Mouse (Mus musculus): Measurements from ENCODE around the gene Sorcs1. TPM values are rescaled to one million over a fixed set of nuclear protein-coding genes. Genes with fewer than 3 reads are reported as not detected.

The Sorcs1 gene
- polyA plus RNA-seq, 1 experiment from 2014 or later: 2.7 TPM

GRCm38 (mm10) chr19:50395731-50396130, 282.7 kb downstream of the Sorcs1 start:
- H3K4me1 ChIP-seq (ENCODE audit: insufficient read depth, low read length): no peaks in the 10 kb centered on the region
- H3K4me2 ChIP-seq (replicated peaks; ENCODE audit: low read depth, low read length): no peak overlapping the region
- no peak for ATAC-seq (ENCODE audit: low FRiP score, low TSS enrichment)
- no peak overlapping the region for H3K9ac ChIP-seq (replicated peaks; ENCODE audit: low read length)
- 87% methylated on average over 6 of the region's 6 CpGs for WGBS
- no peaks in the 10 kb centered on the region for H3K36me3 ChIP-seq (ENCODE audit: insufficient read depth, low read length)
- no peaks in the 10 kb centered on the region for H3K9me3 ChIP-seq (ENCODE audit: low read length)
- no peak overlapping the region for H3K4me3 ChIP-seq (ENCODE audit: low read length)
- no peaks in the 10 kb centered on the region for H3K27me3 ChIP-seq (ENCODE audit: insufficient read depth, low read length)
- no peak overlapping the region for H3K27ac ChIP-seq (ENCODE audit: low read length)

- no peaks in the 10 kb centered on the region for H3K4me1 ChIP-seq (ENCODE audit: insufficient read depth, low read length)
- H3K4me2 ChIP-seq (replicated peaks; ENCODE audit: low read depth, low read length): no peak overlapping the region
- WGBS: 87% methylated on average over 5 of the region's 5 CpGs
- H3K36me3 ChIP-seq (ENCODE audit: insufficient read depth, low read length): no peaks in the 10 kb centered on the region
- H3K4me3 ChIP-seq (ENCODE audit: low read length): no peak overlapping the region
- no peaks in the 10 kb centered on the region for H3K9me3 ChIP-seq (ENCODE audit: low read length)
- H3K9ac ChIP-seq (replicated peaks; ENCODE audit: low read length): no peak overlapping the region
- ATAC-seq (ENCODE audit: low FRiP score, low TSS enrichment): no peak
- no peak overlapping the region for H3K27ac ChIP-seq (ENCODE audit: low read length)
- no peaks in the 10 kb centered on the region for H3K27me3 ChIP-seq (ENCODE audit: insufficient read depth, low read length)
Observed at GRCm38 (mm10) chr19:50394101-50394500, 284.3 kb downstream of the Sorcs1 start.

- Histone ChIP-seq H3K27me3 (ENCODE audit: insufficient read depth, low read length) (no peaks in the 10 kb centered on the region), H3K4me2 (replicated peaks; ENCODE audit: low read depth, low read length) (no peak overlapping the region), H3K4me3 (ENCODE audit: low read length) (no peak overlapping the region), H3K27ac (ENCODE audit: low read length) (no peak overlapping the region), H3K9me3 (ENCODE audit: low read length) (peaks cover 4% of the 10 kb centered on the region), H3K4me1 (ENCODE audit: insufficient read depth, low read length) (no peaks in the 10 kb centered on the region), H3K9ac (replicated peaks; ENCODE audit: low read length) (no peak overlapping the region), H3K36me3 (ENCODE audit: insufficient read depth, low read length) (no peaks in the 10 kb centered on the region)
- 72% methylated on average over 9 of the region's 9 CpGs for WGBS
- ATAC-seq (ENCODE audit: low FRiP score, low TSS enrichment): no peak
Observed at GRCm38 (mm10) chr19:50389925-50390552, 288.4 kb downstream of the Sorcs1 start.

GRCm38 (mm10) chr19:50378901-50379300, 299.5 kb downstream of the Sorcs1 start:
- Histone ChIP-seq H3K4me2 (replicated peaks; ENCODE audit: low read depth, low read length) (no peak overlapping the region), H3K9me3 (ENCODE audit: low read length) (no peaks in the 10 kb centered on the region), H3K27ac (ENCODE audit: low read length) (no peak overlapping the region), H3K36me3 (ENCODE audit: insufficient read depth, low read length) (no peaks in the 10 kb centered on the region), H3K27me3 (ENCODE audit: insufficient read depth, low read length) (no peaks in the 10 kb centered on the region), H3K4me1 (ENCODE audit: insufficient read depth, low read length) (0 out of 2 replicates have a peak, but pooled peaks cover 4% of the 10 kb centered on the region), H3K4me3 (ENCODE audit: low read length) (no peak overlapping the region), H3K9ac (replicated peaks; ENCODE audit: low read length) (no peak overlapping the region)
- no peak for ATAC-seq (ENCODE audit: low FRiP score, low TSS enrichment)
- 78% methylated on average over 5 of the region's 5 CpGs for WGBS

- H3K27me3 ChIP-seq (ENCODE audit: insufficient read depth, low read length): no peaks in the 10 kb centered on the region
- peak overlapping the region; percentile 30; the same call in 1 of the 2 replicates for H3K4me2 ChIP-seq (replicated peaks; ENCODE audit: low read depth, low read length)
- H3K36me3 ChIP-seq (ENCODE audit: insufficient read depth, low read length): no peaks in the 10 kb centered on the region
- no peak overlapping the region for H3K4me3 ChIP-seq (ENCODE audit: low read length)
- 0 out of 2 replicates have a peak, but pooled peaks cover 4% of the 10 kb centered on the region for H3K4me1 ChIP-seq (ENCODE audit: insufficient read depth, low read length)
- 50% methylated on average over 10 of the region's 10 CpGs for WGBS
- H3K27ac ChIP-seq (ENCODE audit: low read length): no peak overlapping the region
- H3K9ac ChIP-seq (replicated peaks; ENCODE audit: low read length): no peak overlapping the region
- no peak for ATAC-seq (ENCODE audit: low FRiP score, low TSS enrichment)
- H3K9me3 ChIP-seq (ENCODE audit: low read length): no peaks in the 10 kb centered on the region
Observed at GRCm38 (mm10) chr19:50374751-50375150, 303.7 kb downstream of the Sorcs1 start.

GRCm38 (mm10) chr19:50366446-50366845, 312.0 kb downstream of the Sorcs1 start:
- no peak overlapping the region for H3K27ac ChIP-seq (ENCODE audit: low read length)
- no peaks in the 10 kb centered on the region for H3K27me3 ChIP-seq (ENCODE audit: insufficient read depth, low read length)
- WGBS: 78% methylated on average over 3 of the region's 3 CpGs
- H3K9ac ChIP-seq (replicated peaks; ENCODE audit: low read length): no peak overlapping the region
- H3K9me3 ChIP-seq (ENCODE audit: low read length): no peaks in the 10 kb centered on the region
- no peak overlapping the region for H3K4me2 ChIP-seq (replicated peaks; ENCODE audit: low read depth, low read length)
- ATAC-seq (ENCODE audit: low FRiP score, low TSS enrichment): no peak
- no peak overlapping the region for H3K4me3 ChIP-seq (ENCODE audit: low read length)
- no peaks in the 10 kb centered on the region for H3K36me3 ChIP-seq (ENCODE audit: insufficient read depth, low read length)
- H3K4me1 ChIP-seq (ENCODE audit: insufficient read depth, low read length): no peaks in the 10 kb centered on the region

GRCm38 (mm10) chr19:50362655-50363500, 315.6 kb downstream of the Sorcs1 start:
- Histone ChIP-seq H3K4me1 (ENCODE audit: insufficient read depth, low read length) (no peaks in the 10 kb centered on the region), H3K9me3 (ENCODE audit: low read length) (no peaks in the 10 kb centered on the region), H3K36me3 (ENCODE audit: insufficient read depth, low read length) (no peaks in the 10 kb centered on the region), H3K4me2 (replicated peaks; ENCODE audit: low read depth, low read length) (no peak overlapping the region), H3K27me3 (ENCODE audit: insufficient read depth, low read length) (no peaks in the 10 kb centered on the region), H3K4me3 (ENCODE audit: low read length) (no peak overlapping the region), H3K27ac (ENCODE audit: low read length) (no peak overlapping the region), H3K9ac (replicated peaks; ENCODE audit: low read length) (no peak overlapping the region)
- ATAC-seq (ENCODE audit: low FRiP score, low TSS enrichment): no peak
- 63% methylated on average over 9 of the region's 9 CpGs for WGBS

- WGBS: 27% methylated on average over 2 of the region's 2 CpGs
- Histone ChIP-seq H3K9me3 (ENCODE audit: low read length) (no peaks in the 10 kb centered on the region), H3K27ac (ENCODE audit: low read length) (no peak overlapping the region), H3K4me2 (replicated peaks; ENCODE audit: low read depth, low read length) (no peak overlapping the region), H3K27me3 (ENCODE audit: insufficient read depth, low read length) (no peaks in the 10 kb centered on the region), H3K4me1 (ENCODE audit: insufficient read depth, low read length) (no peaks in the 10 kb centered on the region), H3K9ac (replicated peaks; ENCODE audit: low read length) (no peak overlapping the region), H3K36me3 (ENCODE audit: insufficient read depth, low read length) (no peaks in the 10 kb centered on the region), H3K4me3 (ENCODE audit: low read length) (no peak overlapping the region)
- no peak for ATAC-seq (ENCODE audit: low FRiP score, low TSS enrichment)
Observed at GRCm38 (mm10) chr19:50358561-50358960, 319.9 kb downstream of the Sorcs1 start.

GRCm38 (mm10) chr19:50339211-50339610, 339.2 kb downstream of the Sorcs1 start:
- H3K4me1 ChIP-seq (ENCODE audit: insufficient read depth, low read length): no peaks in the 10 kb centered on the region
- no peak overlapping the region for H3K9ac ChIP-seq (replicated peaks; ENCODE audit: low read length)
- H3K9me3 ChIP-seq (ENCODE audit: low read length): no peaks in the 10 kb centered on the region
- WGBS: 96% methylated on average over 8 of the region's 8 CpGs
- H3K4me3 ChIP-seq (ENCODE audit: low read length): no peak overlapping the region
- no peaks in the 10 kb centered on the region for H3K36me3 ChIP-seq (ENCODE audit: insufficient read depth, low read length)
- H3K27me3 ChIP-seq (ENCODE audit: insufficient read depth, low read length): no peaks in the 10 kb centered on the region
- H3K4me2 ChIP-seq (replicated peaks; ENCODE audit: low read depth, low read length): no peak overlapping the region
- ATAC-seq (ENCODE audit: low FRiP score, low TSS enrichment): no peak
- H3K27ac ChIP-seq (ENCODE audit: low read length): no peak overlapping the region

- no peaks in the 10 kb centered on the region for H3K36me3 ChIP-seq (ENCODE audit: insufficient read depth, low read length)
- no peaks in the 10 kb centered on the region for H3K27me3 ChIP-seq (ENCODE audit: insufficient read depth, low read length)
- ATAC-seq (ENCODE audit: low FRiP score, low TSS enrichment): no peak
- no peak overlapping the region for H3K9ac ChIP-seq (replicated peaks; ENCODE audit: low read length)
- WGBS: 84% methylated on average over 3 of the region's 3 CpGs
- H3K27ac ChIP-seq (ENCODE audit: low read length): no peak overlapping the region
- H3K4me2 ChIP-seq (replicated peaks; ENCODE audit: low read depth, low read length): no peak overlapping the region
- no peaks in the 10 kb centered on the region for H3K4me1 ChIP-seq (ENCODE audit: insufficient read depth, low read length)
- no peaks in the 10 kb centered on the region for H3K9me3 ChIP-seq (ENCODE audit: low read length)
- no peak overlapping the region for H3K4me3 ChIP-seq (ENCODE audit: low read length)
Observed at GRCm38 (mm10) chr19:50336751-50337150, 341.7 kb downstream of the Sorcs1 start.

All from kidney, embryonic 16.5 days (tissue).